Mouse (Mus musculus) megakaryocyte, embryonic 14.5 days (primary cell): ENCODE measurements at regions not wholly inside any gene's neighbourhood (a gene's known extent, or its start where the extent isn't known, plus 50 kb on each side); places are given as distances from the start of the nearest gene placed in this dataset.

Experiments
- H3K27me3 ChIP-seq: replicated peaks from 2 replicates; pipeline ENCODE3; 2012; ENCODE audit warnings: inconsistent platforms
- H3K36me3 ChIP-seq: replicated peaks from 2 replicates; pipeline ENCODE3; 2012; ENCODE audit warnings: low read length, inconsistent platforms, mixed read lengths
- H3K4me1 ChIP-seq: 2 replicates; pipeline ENCODE4 v1.6.1; 2012; ENCODE audit warnings: inconsistent platforms
- H3K4me3 ChIP-seq: replicated peaks from 2 replicates; pipeline ENCODE3; 2012; ENCODE audit warnings: moderate library complexity, mild to moderate bottlenecking, inconsistent platforms
- H3K9me3 ChIP-seq: 2 replicates; pipeline ENCODE4 v1.6.1; 2012; ENCODE audit warnings: inconsistent platforms
- FLI1 ChIP-seq: IDR thresholded peaks from 2 replicates; pipeline ENCODE4 v1.6.1; 2012; ENCODE audit warnings: low read length, inconsistent platforms, mixed read lengths
- GATA1 ChIP-seq: IDR thresholded peaks from 3 replicates; pipeline ENCODE4 v1.6.1; 2012; ENCODE audit warnings: mixed read lengths, low read length, inconsistent platforms, borderline replicate concordance

- no peak for TF ChIP-seq FLI1
- TF ChIP-seq GATA1 = no peak
- Histone ChIP-seq H3K27me3 (peaks cover 4% of the 10 kb centered on the region), H3K36me3 (no peaks in the 10 kb centered on the region), H3K9me3 (0 out of 2 replicates have a peak, but pooled peaks cover 5% of the 10 kb centered on the region), H3K4me3 (no peak overlapping the region), H3K4me1 (no peaks in the 10 kb centered on the region)
Measured at GRCm38 (mm10) chr17:73017173-73017572, 90.6 kb upstream of the Lclat1 start.

GRCm38 (mm10) chr17:73022630-73023051 is 85.1 kb upstream of the Lclat1 start:
- Histone ChIP-seq H3K27me3 (peaks cover 8% of the 10 kb centered on the region), H3K4me1 (no peaks in the 10 kb centered on the region), H3K4me3 (no peak overlapping the region), H3K36me3 (no peaks in the 10 kb centered on the region), H3K9me3 (peaks cover 17% of the 10 kb centered on the region; the same call in 1 of the 2 replicates)
- TF ChIP-seq FLI1 (no peak), GATA1 (no peak)

GRCm38 (mm10) chr17:73023362-73024107 is 84.2 kb upstream of the Lclat1 start:
- peaks cover 20% of the 10 kb centered on the region for H3K9me3 ChIP-seq
- TF ChIP-seq FLI1 = no peak
- TF ChIP-seq GATA1 = no peak
- H3K27me3 ChIP-seq = peaks cover 8% of the 10 kb centered on the region
- no peaks in the 10 kb centered on the region for H3K36me3 ChIP-seq
- H3K4me3 ChIP-seq = no peak overlapping the region
- H3K4me1 ChIP-seq = no peaks in the 10 kb centered on the region

DNA sequence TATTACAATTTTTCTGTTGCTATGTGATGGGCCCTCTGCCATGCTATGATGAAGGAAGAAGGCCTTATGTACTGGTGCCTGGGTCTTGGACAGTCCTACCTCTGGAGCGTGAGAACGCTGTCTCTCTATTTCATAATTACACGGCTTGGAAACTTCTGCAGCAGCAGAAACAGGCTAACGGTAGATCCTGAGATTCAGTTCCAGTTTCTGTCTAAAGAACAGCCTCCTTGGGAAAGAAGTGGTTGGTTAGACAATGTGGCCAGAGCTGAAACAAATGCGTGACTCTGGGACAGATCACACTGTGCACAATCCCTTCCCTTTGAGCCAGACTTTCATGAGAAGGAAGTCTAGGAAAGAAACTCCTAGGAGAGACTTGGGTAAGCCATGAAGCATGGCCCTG is 80.7 kb upstream of the Lclat1 start:
- no peak overlapping the region for H3K4me3 ChIP-seq
- TF ChIP-seq GATA1 (no peak), FLI1 (no peak)
- no peaks in the 10 kb centered on the region for H3K4me1 ChIP-seq
- H3K27me3 ChIP-seq = peaks cover 5% of the 10 kb centered on the region
- peaks cover 18% of the 10 kb centered on the region for H3K9me3 ChIP-seq
- H3K36me3 ChIP-seq = no peaks in the 10 kb centered on the region

DNA sequence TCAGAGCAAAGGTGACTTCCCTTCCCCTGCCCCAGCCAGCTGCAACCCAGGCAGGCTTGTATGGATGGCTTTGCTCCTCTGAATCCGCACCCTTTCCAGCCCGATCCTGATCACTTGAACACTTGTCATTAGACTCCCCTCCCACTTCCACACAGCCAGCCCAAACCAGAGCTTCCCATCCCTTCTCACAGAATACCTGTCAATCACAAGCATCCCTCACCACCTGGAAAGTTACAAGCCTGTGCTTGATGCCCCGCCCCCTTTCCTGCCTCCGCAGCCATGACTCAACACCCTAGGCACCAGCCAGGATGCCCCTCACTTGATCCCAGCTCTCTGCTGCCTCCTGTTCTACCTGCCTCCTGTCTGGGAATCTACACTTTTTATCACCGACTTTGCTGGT is 76.0 kb upstream of the Lclat1 start:
- no peak for TF ChIP-seq GATA1
- no peak for TF ChIP-seq FLI1
- Histone ChIP-seq H3K9me3 (peaks cover 14% of the 10 kb centered on the region), H3K27me3 (no peaks in the 10 kb centered on the region), H3K36me3 (no peaks in the 10 kb centered on the region), H3K4me1 (peaks cover 9% of the 10 kb centered on the region; the same call in 1 of the 2 replicates), H3K4me3 (no peak overlapping the region)

- TF ChIP-seq FLI1 = no peak
- TF ChIP-seq GATA1 = no peak
- Histone ChIP-seq H3K27me3 (no peaks in the 10 kb centered on the region), H3K4me3 (no peak overlapping the region), H3K9me3 (peaks cover 10% of the 10 kb centered on the region), H3K36me3 (no peaks in the 10 kb centered on the region), H3K4me1 (peaks cover 12% of the 10 kb centered on the region; the same call in 1 of the 2 replicates)
Measured at GRCm38 (mm10) chr17:73032326-73032725, 75.5 kb upstream of the Lclat1 start.

DNA sequence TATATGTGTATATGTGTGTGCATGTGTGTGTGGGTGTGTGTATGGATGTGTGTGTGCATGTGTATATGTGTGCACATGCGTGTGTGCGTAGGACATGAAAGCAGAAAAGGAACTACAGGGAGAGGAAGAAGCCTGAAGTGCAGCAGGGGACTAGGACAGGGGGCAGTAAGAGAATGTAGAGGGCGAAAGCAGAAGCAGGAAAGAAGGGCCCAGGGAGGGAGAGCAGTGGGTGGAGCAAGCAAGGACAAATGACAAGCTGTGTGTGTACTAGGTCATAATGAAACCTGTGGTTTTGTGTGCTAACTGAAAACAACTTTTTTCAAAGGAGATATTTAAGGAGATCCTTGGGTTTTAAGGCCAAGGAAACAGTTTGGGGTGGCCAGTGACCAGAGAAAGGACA is 73.4 kb upstream of the Lclat1 start:
- no peak for TF ChIP-seq FLI1
- no peak for TF ChIP-seq GATA1
- no peaks in the 10 kb centered on the region for H3K27me3 ChIP-seq

DNA sequence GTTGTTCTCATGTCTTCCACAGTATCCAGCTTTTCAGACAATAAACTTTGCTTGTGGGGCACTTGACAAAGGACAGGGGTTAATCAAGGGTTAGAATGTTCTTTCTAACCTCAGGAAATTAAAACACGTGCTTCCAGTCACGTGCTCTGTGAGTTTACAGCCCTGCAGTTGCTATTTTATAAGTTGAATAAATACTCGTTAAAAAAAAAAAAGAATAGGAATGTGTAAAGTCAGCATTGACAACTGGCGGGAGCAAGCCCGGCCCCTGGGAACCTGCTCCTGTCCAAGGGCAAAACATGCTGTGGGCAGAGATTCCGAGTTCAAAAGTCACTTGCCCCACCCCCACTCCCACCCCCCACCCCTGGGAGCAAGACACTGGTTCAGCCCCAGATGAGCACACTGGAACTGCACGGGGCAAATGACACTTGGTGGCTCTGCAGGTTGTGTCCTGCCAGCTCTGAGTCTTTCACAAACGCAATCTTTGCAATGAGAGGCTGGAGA is 72.8 kb upstream of the Lclat1 start:
- Histone ChIP-seq H3K9me3 (no peaks in the 10 kb centered on the region), H3K4me3 (no peak overlapping the region), H3K36me3 (no peaks in the 10 kb centered on the region), H3K4me1 (peaks cover 12% of the 10 kb centered on the region; the same call in 1 of the 2 replicates), H3K27me3 (no peaks in the 10 kb centered on the region)
- TF ChIP-seq FLI1 = no peak
- no peak for TF ChIP-seq GATA1

More for the DNA sequence above, 73.4 kb upstream of the Lclat1 start:
- Histone ChIP-seq H3K4me3 (no peak overlapping the region), H3K9me3 (no peaks in the 10 kb centered on the region), H3K4me1 (peaks cover 12% of the 10 kb centered on the region; the same call in 1 of the 2 replicates), H3K36me3 (no peaks in the 10 kb centered on the region)

DNA sequence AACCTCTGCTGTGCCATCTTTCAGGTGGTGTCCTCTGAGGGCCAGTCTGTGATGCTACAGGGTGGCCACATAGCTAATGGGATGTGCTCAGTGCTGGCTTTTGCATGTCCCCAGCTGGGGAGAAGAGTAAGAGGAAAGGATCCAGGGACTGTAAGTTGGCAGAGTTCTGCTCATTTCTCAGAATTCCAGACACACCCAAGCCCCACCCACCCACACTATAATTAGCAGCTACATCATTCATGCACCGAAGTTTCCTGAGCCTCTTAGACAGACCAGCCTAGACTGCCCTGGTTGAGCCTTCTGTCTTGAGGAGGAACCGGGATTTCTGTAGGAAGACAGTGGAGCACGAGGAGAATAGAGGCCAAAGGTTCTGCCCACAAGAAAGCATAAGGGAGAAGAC is 70.9 kb upstream of the Lclat1 start:
- H3K4me1 ChIP-seq = peaks cover 12% of the 10 kb centered on the region; the same call in 1 of the 2 replicates
- no peaks in the 10 kb centered on the region for H3K27me3 ChIP-seq
- H3K4me3 ChIP-seq = no peak overlapping the region
- no peaks in the 10 kb centered on the region for H3K9me3 ChIP-seq
- no peak for TF ChIP-seq GATA1
- no peak for TF ChIP-seq FLI1
- no peaks in the 10 kb centered on the region for H3K36me3 ChIP-seq

- Histone ChIP-seq H3K9me3 (no peaks in the 10 kb centered on the region), H3K4me1 (peaks cover 12% of the 10 kb centered on the region; the same call in 1 of the 2 replicates), H3K36me3 (no peaks in the 10 kb centered on the region), H3K4me3 (no peak overlapping the region), H3K27me3 (no peaks in the 10 kb centered on the region)
- no peak for TF ChIP-seq GATA1
- no peak for TF ChIP-seq FLI1
Measured at GRCm38 (mm10) chr17:73038586-73038985, 69.2 kb upstream of the Lclat1 start.
